Mouse (Mus musculus): ENCODE measurements around the gene Taok1. TPM values are rescaled to one million over a fixed set of nuclear protein-coding genes. Genes with fewer than 3 reads are reported as not detected.
A peak's percentile ranks its signal among the peaks of the same experiment; 100 is the strongest.

Gene Taok1
- total and polyA plus RNA-seq, 2 experiments from 2014 or later, result 30.8 to 87.4 TPM

- no peak for ATAC-seq
- TF ChIP-seq CTCF (IDR thresholded peaks at IDR 0.05; ENCODE audit: low read depth), result peak; percentile 32
- Histone ChIP-seq H3K4me1 (ENCODE audit: insufficient read depth) (peaks cover 7% of the 10 kb centered on the region), H3K4me2 (ENCODE audit: low read depth) (no peak overlapping the region), H3K9ac (no peak overlapping the region), H3K27ac (ENCODE audit: low read depth, low read length) (0 out of 2 replicates have a peak overlapping the region, but pooled peaks have one; percentile 15), H3K9me3 (ENCODE audit: low read length) (no peaks in the 10 kb centered on the region), H3K27me3 (ENCODE audit: insufficient read depth, low read length) (no peaks in the 10 kb centered on the region), H3K4me3 (ENCODE audit: low read depth, low read length) (no peak overlapping the region), H3K36me3 (ENCODE audit: insufficient read depth) (peaks cover 19% of the 10 kb centered on the region)
- no peak for DNase-seq
- 45% methylated on average over 6 of the region's 6 CpGs for WGBS
These were observed 110.3 kb downstream of the Taok1 start for GRCm38 (mm10) chr11:77497341-77497756.

GRCm38 (mm10) chr11:77495507-77495906 is 112.1 kb downstream of the Taok1 start:
- Histone ChIP-seq H3K4me1 (ENCODE audit: insufficient read depth) (peaks cover 11% of the 10 kb centered on the region), H3K4me2 (ENCODE audit: low read depth) (0 out of 2 replicates have a peak overlapping the region, but pooled peaks have one; percentile 95), H3K36me3 (ENCODE audit: insufficient read depth) (peaks cover 16% of the 10 kb centered on the region), H3K27me3 (ENCODE audit: insufficient read depth, low read length) (no peaks in the 10 kb centered on the region), H3K4me3 (ENCODE audit: low read depth, low read length) (no peak overlapping the region), H3K9me3 (ENCODE audit: low read length) (no peaks in the 10 kb centered on the region), H3K9ac (no peak overlapping the region), H3K27ac (ENCODE audit: low read depth, low read length) (no peak overlapping the region)
- ATAC-seq, result no peak
- TF ChIP-seq CTCF (IDR thresholded peaks at IDR 0.05; ENCODE audit: low read depth), result no peak
- DNase-seq, result no peak

GRCm38 (mm10) chr11:77494782-77495181 is 112.8 kb downstream of the Taok1 start:
- Histone ChIP-seq H3K4me1 (ENCODE audit: insufficient read depth) (peaks cover 15% of the 10 kb centered on the region), H3K9me3 (ENCODE audit: low read length) (no peaks in the 10 kb centered on the region), H3K4me2 (ENCODE audit: low read depth) (peak overlapping the region; percentile 95), H3K9ac (peak overlapping the region; percentile 91; the same call in 1 of the 2 replicates), H3K27ac (ENCODE audit: low read depth, low read length) (0 out of 2 replicates have a peak overlapping the region, but pooled peaks have one; percentile 96), H3K4me3 (ENCODE audit: low read depth, low read length) (peak overlapping the region; percentile 97), H3K36me3 (ENCODE audit: insufficient read depth) (peaks cover 9% of the 10 kb centered on the region), H3K27me3 (ENCODE audit: insufficient read depth, low read length) (no peaks in the 10 kb centered on the region)
- no peak for TF ChIP-seq CTCF (IDR thresholded peaks at IDR 0.05; ENCODE audit: low read depth)
- DNase-seq, result no peak
- 78% methylated on average over 6 of the region's 6 CpGs for WGBS
- no peak for ATAC-seq

GRCm38 (mm10) chr11:77494344-77494676 is 113.3 kb downstream of the Taok1 start:
- Histone ChIP-seq H3K27me3 (ENCODE audit: insufficient read depth, low read length) (no peaks in the 10 kb centered on the region), H3K36me3 (ENCODE audit: insufficient read depth) (peaks cover 6% of the 10 kb centered on the region; the same call in 1 of the 2 replicates), H3K9me3 (ENCODE audit: low read length) (no peaks in the 10 kb centered on the region), H3K9ac (peak overlapping the region; percentile 91), H3K4me2 (ENCODE audit: low read depth) (peak overlapping the region; percentile 95), H3K27ac (ENCODE audit: low read depth, low read length) (peak overlapping the region; percentile 96), H3K4me3 (ENCODE audit: low read depth, low read length) (peak overlapping the region; percentile 97), H3K4me1 (ENCODE audit: insufficient read depth) (peaks cover 15% of the 10 kb centered on the region)
- ATAC-seq (no peak), DNase-seq (no peak)
- no peak for TF ChIP-seq CTCF (IDR thresholded peaks at IDR 0.05; ENCODE audit: low read depth)
- 28% methylated on average over 4 of the region's 4 CpGs for WGBS

- Histone ChIP-seq H3K9me3 (ENCODE audit: low read length) (no peaks in the 10 kb centered on the region), H3K4me2 (ENCODE audit: low read depth) (peak within 1 kb of the TSS; percentile 95), H3K27ac (ENCODE audit: low read depth, low read length) (peak within 1 kb of the TSS; percentile 96), H3K4me1 (ENCODE audit: insufficient read depth) (peaks cover 15% of the 10 kb centered on the region), H3K4me3 (ENCODE audit: low read depth, low read length) (peak within 1 kb of the TSS; percentile 97), H3K36me3 (ENCODE audit: insufficient read depth) (no peaks in the 10 kb centered on the region; the same call in 1 of the 2 replicates), H3K27me3 (ENCODE audit: insufficient read depth, low read length) (no peaks in the 10 kb centered on the region), H3K9ac (peak within 1 kb of the TSS; percentile 91)
- DNase-seq (peak; percentile 67), ATAC-seq (peak; percentile 1; the same call in 1 of the 2 replicates)
- TF ChIP-seq CTCF (IDR thresholded peaks at IDR 0.05; ENCODE audit: low read depth), result peak; percentile 26; the same call in 1 of the 2 replicates
- 3% methylated on average over 36 of the region's 74 CpGs for WGBS
These were observed 113.9 kb downstream of the Taok1 start, which contains the start of gene Git1 for GRCm38 (mm10) chr11:77493512-77494343. Gene Git1, plus strand, starts transcription at chr11:77493562.

GRCm38 (mm10) chr11:77492911-77493332 is 114.7 kb downstream of the Taok1 start:
- H3K27me3 ChIP-seq (ENCODE audit: insufficient read depth, low read length), result no peaks in the 10 kb centered on the region
- ATAC-seq, result peak; percentile 67
- no peaks in the 10 kb centered on the region for H3K36me3 ChIP-seq (ENCODE audit: insufficient read depth)
- DNase-seq, result peak; percentile 94
- H3K27ac ChIP-seq (ENCODE audit: low read depth, low read length), result peak overlapping the region; percentile 96
- H3K4me2 ChIP-seq (ENCODE audit: low read depth), result peak overlapping the region; percentile 95
- H3K9ac ChIP-seq, result peak overlapping the region; percentile 91
- WGBS, result under 1% methylated on average over 23 of the region's 32 CpGs
- peak overlapping the region; percentile 97 for H3K4me3 ChIP-seq (ENCODE audit: low read depth, low read length)
- peak; percentile 45 for TF ChIP-seq CTCF (IDR thresholded peaks at IDR 0.05; ENCODE audit: low read depth)
- H3K4me1 ChIP-seq (ENCODE audit: insufficient read depth), result peaks cover 22% of the 10 kb centered on the region
- no peaks in the 10 kb centered on the region for H3K9me3 ChIP-seq (ENCODE audit: low read length)

GRCm38 (mm10) chr11:77492311-77492871 is 115.2 kb downstream of the Taok1 start:
- Histone ChIP-seq H3K4me3 (ENCODE audit: low read depth, low read length) (peak overlapping the region; percentile 97), H3K4me2 (ENCODE audit: low read depth) (peak overlapping the region; percentile 95), H3K9me3 (ENCODE audit: low read length) (no peaks in the 10 kb centered on the region), H3K9ac (peak overlapping the region; percentile 91), H3K36me3 (ENCODE audit: insufficient read depth) (no peaks in the 10 kb centered on the region), H3K27me3 (ENCODE audit: insufficient read depth, low read length) (no peaks in the 10 kb centered on the region), H3K4me1 (ENCODE audit: insufficient read depth) (peaks cover 27% of the 10 kb centered on the region), H3K27ac (ENCODE audit: low read depth, low read length) (peak overlapping the region; percentile 96)
- DNase-seq (peak; percentile 51), ATAC-seq (no peak)
- 5% methylated on average over 18 of the region's 18 CpGs for WGBS
- TF ChIP-seq CTCF (IDR thresholded peaks at IDR 0.05; ENCODE audit: low read depth), result no peak

Data from forebrain, postnatal 0 days (tissue).